Mouse (Mus musculus) heart, postnatal 0 days (tissue): ENCODE measurements at regions not wholly inside any gene's neighbourhood (a gene's known extent, or its start where the extent isn't known, plus 50 kb on each side); places are given as distances from the start of the nearest gene placed in this dataset.
"Not testable (repeated sequence)": the region's sequence is repeated elsewhere in the genome, so short reads cannot be mapped to it uniquely, and the experiment has no call there.

Experiments
- ATAC-seq: fragments of 200-750 bp; cut with Nextera tagmentation; 2 replicates; pipeline ENCODE4 v1.8.0; 2017; ENCODE audit warnings: low read depth, moderate number of reproducible peaks, moderate library complexity; ENCODE audit not compliant: insufficient read depth
- DNase-seq: peaks from one replicate; pipeline ENCODE4 v3.0.0-alpha.2; 2016; ENCODE audit warnings: low spot score
- H3K27ac ChIP-seq: fragments of 300-500 bp; sonication (generic); 2 replicates; pipeline ENCODE4 v1.5.1; 2014; ENCODE audit warnings: low read depth, mild to moderate bottlenecking
- H3K27me3 ChIP-seq: fragments of 300-500 bp; sonication (generic); 2 replicates; pipeline ENCODE4 v1.6.1; 2014; ENCODE audit warnings: low read length, mixed read lengths; ENCODE audit not compliant: control insufficient read depth, insufficient read depth
- H3K36me3 ChIP-seq: fragments of 300-500 bp; sonication (generic); replicated peaks from 2 replicates; pipeline ENCODE4 v1.6.1; 2014; ENCODE audit warnings: low read length, mixed read lengths; ENCODE audit not compliant: control insufficient read depth, insufficient read depth
- H3K4me1 ChIP-seq: fragments of 300-500 bp; sonication (generic); 2 replicates; pipeline ENCODE4 v1.6.1; 2014; ENCODE audit warnings: antibody characterized with exemption; ENCODE audit not compliant: control insufficient read depth, insufficient read depth
- H3K4me2 ChIP-seq: fragments of 300-500 bp; sonication (generic); 2 replicates; pipeline ENCODE4 v1.6.1; 2014; ENCODE audit warnings: low read depth, mild to moderate bottlenecking, low read length, moderate library complexity
- H3K4me3 ChIP-seq: fragments of 300-500 bp; sonication (generic); 2 replicates; pipeline ENCODE4 v1.5.1; 2014; ENCODE audit warnings: low read depth, low read length
- H3K9ac ChIP-seq: fragments of 300-500 bp; sonication (generic); replicated peaks from 2 replicates; pipeline ENCODE4 v1.6.1; 2014; ENCODE audit warnings: low read depth, low read length, mixed read lengths
- H3K9me3 ChIP-seq: fragments of 300-500 bp; sonication (generic); replicated peaks from 2 replicates; pipeline ENCODE4 v1.6.1; 2016; ENCODE audit warnings: low read length; ENCODE audit not compliant: control insufficient read depth
- CTCF ChIP-seq: IDR thresholded peaks from 2 replicates; pipeline ENCODE4 v1.5.1; 2016; ENCODE audit warnings: antibody characterized with exemption, control low read depth, low read depth
- EP300 ChIP-seq: IDR thresholded peaks from 2 replicates; pipeline ENCODE4 v1.6.1; 2016; ENCODE audit warnings: antibody characterized with exemption, low read depth
- WGBS: fragments of 180-500 bp; shearing (Covaris S2); extraction: QIAGEN DNeasy Blood & Tissue Kit; methylation state at CpG from one replicate; pipeline ENCODE4 v1.1.7; 2014; 5-methylcytosine and 5-hydroxymethylcytosine counted together

DNA sequence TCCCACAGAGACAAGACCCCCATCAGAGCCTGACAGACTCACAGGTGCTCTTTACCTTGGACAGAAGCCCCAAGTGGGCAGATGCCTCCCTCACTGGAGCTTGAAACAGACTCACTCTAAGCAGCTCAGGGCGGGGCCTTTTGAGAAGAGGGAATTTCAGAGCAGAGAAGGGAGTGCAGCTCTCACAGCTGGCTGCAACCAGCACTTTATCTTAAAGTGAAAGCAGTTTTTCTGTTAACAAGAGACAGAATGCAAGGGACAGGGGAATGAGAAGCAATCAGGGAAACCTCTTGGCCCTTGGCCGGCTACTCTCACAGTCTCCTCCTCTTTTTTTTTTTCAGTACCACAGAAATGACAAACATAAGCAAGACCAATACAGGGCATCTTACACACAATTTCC lies 56.2 kb upstream of the B3galnt1 start:
- Histone ChIP-seq H3K27ac (no peak overlapping the region), H3K9ac (no peak overlapping the region), H3K4me3 (no peak overlapping the region), H3K4me2 (0 out of 2 replicates have a peak overlapping the region, but pooled peaks have one; percentile 15), H3K4me1 (0 out of 2 replicates have a peak, but pooled peaks cover 3% of the 10 kb centered on the region), H3K27me3 (no peaks in the 10 kb centered on the region), H3K36me3 (no peaks in the 10 kb centered on the region), H3K9me3 (no peaks in the 10 kb centered on the region)
- DNase-seq, result peak; percentile 24
- TF ChIP-seq CTCF (no peak), EP300 (no peak)
- no peak for ATAC-seq
- WGBS, result 2% methylated on average over 2 of the region's 2 CpGs

DNA sequence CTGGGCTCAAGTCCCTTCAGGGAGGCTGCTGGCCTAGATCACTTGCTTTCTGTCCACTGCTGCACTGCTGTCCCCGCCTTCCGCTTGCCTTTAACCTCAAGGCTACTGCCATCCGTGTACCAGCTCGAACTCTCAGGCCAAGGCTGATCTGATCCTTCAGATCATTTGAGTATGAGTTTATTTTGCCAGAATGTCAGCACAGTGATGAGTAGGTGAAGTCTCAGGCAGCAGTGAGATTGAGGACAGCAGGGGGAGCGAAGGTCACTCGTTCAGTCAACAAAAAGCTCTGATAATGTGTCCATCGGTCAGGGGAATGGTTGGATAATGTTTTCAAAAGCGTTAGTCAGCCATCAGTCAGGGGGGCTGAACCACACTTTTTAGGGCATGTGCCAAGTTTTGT lies 54.6 kb upstream of the B3galnt1 start:
- not testable (repeated sequence) for H3K9me3 ChIP-seq, ATAC-seq, H3K36me3 ChIP-seq, H3K27me3 ChIP-seq, H3K4me3 ChIP-seq, DNase-seq, H3K9ac ChIP-seq, H3K4me2 ChIP-seq, H3K27ac ChIP-seq, H3K4me1 ChIP-seq
- WGBS, result 49% methylated on average over 8 of the region's 8 CpGs

DNA sequence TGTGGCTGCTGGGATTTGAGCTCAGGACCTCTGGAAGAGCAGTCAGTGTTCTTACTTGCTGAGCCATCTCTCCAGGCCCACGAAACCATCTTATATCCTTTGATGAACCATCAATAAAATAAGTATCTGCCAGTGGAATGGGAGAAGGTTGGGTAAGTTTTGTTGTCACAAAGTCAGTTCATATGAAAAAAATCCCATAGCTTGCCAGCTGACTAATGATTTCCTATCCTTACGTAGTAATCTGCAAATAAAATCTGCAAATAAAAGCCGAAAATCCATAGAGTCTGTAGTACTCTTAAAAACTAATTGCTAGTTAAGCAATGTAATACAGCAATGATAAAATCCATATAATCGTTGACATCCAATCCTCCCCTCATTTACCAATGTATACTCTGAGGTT lies 50.8 kb upstream of the B3galnt1 start:
- Histone ChIP-seq H3K27ac (no peak overlapping the region), H3K27me3 (no peaks in the 10 kb centered on the region), H3K9ac (no peak overlapping the region), H3K9me3 (no peaks in the 10 kb centered on the region), H3K4me1 (no peaks in the 10 kb centered on the region), H3K4me3 (no peak overlapping the region), H3K4me2 (no peak overlapping the region), H3K36me3 (no peaks in the 10 kb centered on the region)
- ATAC-seq, result no peak
- no peak for TF ChIP-seq EP300
- no peak for TF ChIP-seq CTCF
- 88% methylated on average over 4 of the region's 4 CpGs for WGBS
- no peak for DNase-seq
